ENCODE assay signal across 13 mouse cellular contexts in the genomic region with DNA sequence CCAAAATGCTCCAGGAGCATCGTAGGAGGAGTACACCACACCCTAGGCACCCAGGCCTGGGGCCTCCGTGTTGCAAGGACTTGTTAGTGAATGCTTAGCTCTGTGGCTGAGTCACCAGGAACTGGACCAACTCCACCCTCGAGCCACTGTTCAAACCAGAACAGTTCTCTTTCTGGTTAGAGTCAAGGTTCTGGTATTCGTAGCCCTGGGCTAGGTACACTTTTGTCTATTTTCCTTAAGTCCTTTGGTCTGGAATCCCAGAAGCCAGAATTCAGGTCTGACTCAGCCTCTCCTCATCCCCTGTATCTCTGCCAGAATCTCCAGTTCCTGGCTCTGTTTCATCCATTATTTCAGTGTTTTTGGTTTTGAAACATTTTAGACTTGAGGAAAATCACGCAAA.
DNase-seq lines count a peak whose midpoint lies in the region; ATAC-seq and TF ChIP-seq lines count a peak whose summit lies in the region.
"Had no signal": no experiment of that assay in that cellular context is flagged by ENCODE, and none has a peak within 500 bp of the region (broad histone marks: within the 10 kb centered on the region; RNA-seq: fewer than 3 reads in every experiment).

No protein-coding gene starts in this region.

- POLR2A ChIA-PET in Patski (lab: Charles Lee) = no interaction called here

- ATAC-seq in Patski = peak; percentile 97
- ATAC-seq: forebrain, embryonic 16.5 days had no signal

- in situ Hi-C loops in Patski (cut with MboI; ENCODE audit: low pct_unique_long_range_greater_than_20kb) = no loop called here

- CTCF ChIA-PET in Patski (lab: Charles Lee) = interaction anchor here (1.3 kb wide), 1 partner anchor 85 kb away, joined by 3 read pairs; no protein-coding TSS in a partner anchor

- peak overlapping the region; percentile 9; the same call in 1 of the 2 replicates for H3K27ac ChIP-seq in left cerebral cortex, adult 2 months
- H3K27ac ChIP-seq: hindbrain, embryonic 10.5 days; midbrain, embryonic 12.5 days; neural tube, embryonic 13.5 days had no signal

- H3K4me3 ChIP-seq in left cerebral cortex, adult 2 months = no peak overlapping the region
- H3K4me3 ChIP-seq: hindbrain, embryonic 10.5 days; midbrain, embryonic 12.5 days; neural tube, embryonic 13.5 days had no signal

- H3K27me3 ChIP-seq in Patski = no peaks in the 10 kb centered on the region
- H3K27me3 ChIP-seq: midbrain, embryonic 12.5 days; neural tube, embryonic 13.5 days had no signal

- no peak for TF ChIP-seq CTCF in left cerebral cortex, adult 2 months (IDR thresholded peaks at IDR 0.05)
- no peak for TF ChIP-seq CTCF in Patski (IDR thresholded peaks at IDR 0.05)

- intact Hi-C loops in left cerebral cortex, adult 2 months (cut with DNase I) = no loop called here
- intact Hi-C loops in heart, postnatal 25 days (cut with DNase I) = no loop called here

- peak; percentile 47 for DNase-seq in adrenal gland, adult 8-10 months
- no peak for DNase-seq in adrenal gland, postnatal 4 days (ENCODE audit: low spot score in 2 of 2)
- peak in 1 of 2 experiments; percentile 22 for DNase-seq in left cerebral cortex, adult 2 months (ENCODE audit: extremely low spot score in 1 of 2, low spot score in 2 of 2)
- DNase-seq in left cerebral cortex, adult 11 months (ENCODE audit: low spot score) = no peak
- peak; percentile 99 for DNase-seq in Patski (ENCODE audit: low read depth, low spot score)
- DNase-seq in heart, postnatal 25 days (ENCODE audit: low spot score) = peak; percentile 24
- DNase-seq in kidney, adult 11 months = no peak
- DNase-seq in layer of hippocampus, adult 8-10 months (ENCODE audit: low spot score in 2 of 2) = no peak
- DNase-seq: thymus, adult 18-20 months had no signal

Comparison
In these comparisons a context has a peak if more than half of its experiments do, and no peak if none do; other contexts are left out.
1. DNase-seq: peak in adrenal gland, adult 8-10 months (single experiment), Patski (single experiment) and heart, postnatal 25 days (single experiment); none in adrenal gland, postnatal 4 days (0 of 2), left cerebral cortex, adult 11 months (single experiment), kidney, adult 11 months (single experiment) and layer of hippocampus, adult 8-10 months (0 of 2).